Mouse (Mus musculus): ENCODE measurements at regions not wholly inside any gene's neighbourhood (a gene's known extent, or its start where the extent isn't known, plus 50 kb on each side); places are given as distances from the start of the nearest gene placed in this dataset.

DNA sequence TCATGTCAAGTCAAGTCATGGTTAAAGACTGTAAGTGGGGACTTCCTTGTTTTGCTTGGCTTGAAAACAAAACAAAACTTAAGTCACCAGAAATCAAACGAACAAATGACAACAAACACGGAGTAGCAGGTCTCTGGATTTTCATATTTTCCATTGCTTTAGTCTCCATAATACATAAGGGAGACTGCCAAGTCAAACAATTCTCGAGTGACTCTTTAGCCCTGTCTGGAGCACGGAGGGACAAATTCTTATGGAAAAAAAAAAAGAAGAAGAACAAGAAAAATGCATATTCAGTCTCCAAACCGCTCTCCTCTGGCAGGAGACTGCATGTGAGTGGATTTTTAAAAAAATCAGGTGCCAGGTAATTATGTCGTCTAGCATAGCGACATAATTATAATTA, 129.6 kb upstream of the Med14 start:
- DNase-seq (ENCODE audit: extremely low spot score in 1 of 2, low spot score in 1 of 2) = no peak

DNA sequence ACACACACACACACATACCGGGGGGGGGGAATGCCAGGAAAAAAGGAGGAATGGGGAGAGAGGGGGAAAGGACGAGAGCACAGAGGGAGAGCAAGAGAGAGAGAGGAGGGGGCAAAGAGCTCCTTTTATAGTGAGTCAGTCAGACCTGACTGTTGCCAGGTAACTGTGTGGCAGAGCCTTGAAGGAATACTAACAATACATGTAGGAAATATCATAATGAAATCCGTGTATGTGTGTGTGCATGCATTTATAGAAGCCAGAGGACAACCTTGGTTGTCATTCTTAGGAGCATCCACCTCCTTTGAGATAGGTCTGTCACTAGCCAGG, 127.6 kb upstream of the Med14 start:
- no peak for DNase-seq (ENCODE audit: extremely low spot score in 1 of 2, low spot score in 1 of 2)

GRCm38 (mm10) chrX:12888708-12889481, 127.0 kb upstream of the Med14 start:
- no peak for DNase-seq (ENCODE audit: extremely low spot score in 1 of 2, low spot score in 1 of 2)

- no peak for DNase-seq (ENCODE audit: extremely low spot score in 1 of 2, low spot score in 1 of 2)
Measured at GRCm38 (mm10) chrX:12888010-12888707, 126.3 kb upstream of the Med14 start.

DNA sequence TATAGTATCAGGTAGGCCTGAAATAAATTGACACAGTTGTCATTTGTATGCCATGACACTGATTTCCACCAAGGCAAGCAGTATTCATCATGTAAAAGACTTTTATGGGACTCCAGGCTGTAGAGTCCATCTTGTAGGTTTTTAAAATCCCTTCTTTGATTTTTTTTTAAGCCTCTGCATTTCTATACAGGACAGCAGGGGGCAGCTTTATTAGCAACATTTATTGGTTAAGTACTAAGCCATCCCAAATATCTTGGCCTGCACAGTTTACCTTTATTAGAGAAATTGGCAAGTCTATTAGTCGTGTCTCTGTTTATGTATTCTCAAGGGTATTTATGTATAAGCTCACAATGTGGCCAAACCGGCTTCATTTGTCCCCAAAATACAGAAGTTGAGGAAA, 125.6 kb upstream of the Med14 start:
- DNase-seq (ENCODE audit: extremely low spot score in 1 of 2, low spot score in 1 of 2) = no peak

DNA sequence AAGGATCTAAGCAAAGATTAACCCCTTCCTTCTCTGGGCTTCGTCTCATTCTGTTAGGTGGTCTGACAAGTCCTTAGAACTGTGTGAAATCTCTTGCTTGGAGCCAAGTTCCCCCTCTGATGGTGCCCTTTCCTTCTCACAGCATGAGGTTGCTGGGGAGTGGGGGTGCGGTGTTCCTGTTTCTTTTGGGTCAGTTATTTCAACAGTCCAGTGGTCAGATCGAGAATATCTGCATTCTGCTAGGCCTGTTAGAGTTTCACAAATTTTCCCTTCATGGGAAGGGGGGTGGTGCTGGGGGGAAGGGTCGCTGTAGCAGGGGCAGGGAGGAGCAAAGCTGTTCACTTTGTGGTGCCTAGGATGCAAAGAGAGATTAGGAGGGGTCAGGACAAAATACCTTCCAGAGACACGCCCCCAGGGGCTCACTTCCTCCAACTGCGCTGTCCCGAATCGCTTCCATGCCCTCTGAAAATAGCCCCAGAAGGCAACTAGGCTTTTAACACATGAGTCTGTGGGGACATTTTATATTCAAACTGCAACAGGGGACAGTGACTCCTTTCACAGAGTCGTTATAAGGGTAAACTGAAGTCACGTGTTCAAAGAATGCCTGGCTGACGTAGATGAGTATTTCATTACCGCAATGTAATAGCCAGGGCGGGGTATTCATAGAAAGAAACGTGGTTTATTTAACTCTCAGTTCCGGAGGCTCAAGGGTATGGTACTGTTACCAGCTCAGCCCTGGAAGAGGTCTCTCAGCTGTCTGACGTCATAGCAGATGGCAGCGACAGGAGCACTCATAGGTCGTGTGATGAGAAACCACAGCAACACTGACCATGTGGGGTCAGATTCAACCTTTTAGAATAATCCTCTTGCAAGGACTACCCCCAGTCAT, 124.5 kb upstream of the Med14 start:
- DNase-seq (ENCODE audit: extremely low spot score in 1 of 2, low spot score in 1 of 2) = no peak

DNA sequence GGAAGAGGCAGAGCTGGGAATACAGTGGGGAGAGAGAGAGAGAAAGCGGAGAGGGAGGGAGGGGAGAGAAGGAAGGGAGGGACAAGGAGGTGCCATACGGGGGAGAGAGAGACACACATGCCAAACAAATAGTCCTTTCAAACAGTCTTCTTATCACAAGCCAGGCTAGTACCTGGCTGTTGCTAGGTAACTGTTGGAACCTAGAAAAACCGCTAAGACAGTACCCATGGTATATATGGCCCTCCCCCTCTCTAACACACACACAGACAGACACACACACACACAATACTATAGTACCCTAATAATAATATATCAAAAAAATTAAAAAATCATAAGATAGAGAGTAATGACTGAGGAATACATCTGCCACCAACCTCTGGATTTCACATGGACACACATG, 117.4 kb upstream of the Med14 start:
- no peak for DNase-seq (ENCODE audit: extremely low spot score in 1 of 2, low spot score in 1 of 2)

- DNase-seq (ENCODE audit: extremely low spot score in 1 of 2, low spot score in 1 of 2) = no peak
Measured at GRCm38 (mm10) chrX:12877506-12877905, 115.6 kb upstream of the Med14 start.

GRCm38 (mm10) chrX:12873698-12874144, 111.8 kb upstream of the Med14 start:
- DNase-seq (ENCODE audit: extremely low spot score in 1 of 2, low spot score in 1 of 2) = peak; percentile 51 to 66

GRCm38 (mm10) chrX:12873230-12873629, 111.4 kb upstream of the Med14 start:
- no peak for DNase-seq (ENCODE audit: extremely low spot score in 1 of 2, low spot score in 1 of 2)

- no peak for DNase-seq (ENCODE audit: extremely low spot score in 1 of 2, low spot score in 1 of 2)
Measured at GRCm38 (mm10) chrX:12866885-12867498, 105.1 kb upstream of the Med14 start.

DNA sequence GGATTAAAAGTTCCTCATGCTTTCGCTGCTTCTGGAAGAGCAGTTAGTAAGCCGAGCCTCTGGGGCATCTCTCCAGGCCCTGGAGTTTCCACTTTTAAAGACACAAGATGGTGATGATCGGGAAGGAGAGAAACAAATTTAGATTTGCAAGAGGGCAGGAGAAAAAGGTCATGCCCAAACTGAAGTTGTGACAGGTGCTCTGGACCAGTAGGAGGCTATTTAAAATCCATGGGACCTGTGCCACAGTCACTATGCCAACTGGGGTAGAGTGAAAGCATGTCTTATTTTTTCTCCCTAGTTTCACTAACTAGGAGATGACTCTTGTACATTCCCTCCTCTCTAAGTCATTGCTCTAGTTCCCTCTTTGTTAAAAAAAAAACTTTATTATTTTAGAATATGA, 104.3 kb upstream of the Med14 start:
- DNase-seq (ENCODE audit: extremely low spot score in 1 of 2, low spot score in 1 of 2) = no peak

DNA sequence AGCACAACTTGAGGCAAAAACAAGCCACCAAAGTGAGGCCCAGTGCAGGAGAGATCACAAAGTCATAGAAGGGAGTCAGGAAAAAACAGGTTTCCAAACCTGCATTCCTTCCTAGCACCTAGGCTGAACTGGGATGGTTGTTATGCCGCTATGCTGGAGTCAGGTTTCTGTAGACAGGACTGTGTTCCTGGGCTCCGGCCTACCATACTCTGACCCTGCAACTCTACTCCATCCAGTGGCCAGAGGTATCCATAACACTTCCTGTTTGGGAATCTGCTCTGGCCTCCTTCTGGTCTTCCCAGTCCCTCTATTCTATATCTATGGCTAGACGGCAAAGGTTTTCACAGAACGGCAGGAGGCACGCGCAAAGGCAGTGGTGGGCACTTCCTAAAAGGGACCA, 98.3 kb upstream of the Med14 start:
- DNase-seq (ENCODE audit: extremely low spot score in 1 of 2, low spot score in 1 of 2) = no peak

GRCm38 (mm10) chrX:12858757-12859156, 96.9 kb upstream of the Med14 start:
- no peak for DNase-seq (ENCODE audit: extremely low spot score in 1 of 2, low spot score in 1 of 2)

- no peak for DNase-seq (ENCODE audit: extremely low spot score in 1 of 2, low spot score in 1 of 2)
Measured at GRCm38 (mm10) chrX:12857881-12858755, 96.2 kb upstream of the Med14 start.

GRCm38 (mm10) chrX:12855425-12855824, 93.6 kb upstream of the Med14 start:
- DNase-seq (ENCODE audit: extremely low spot score in 1 of 2, low spot score in 1 of 2) = no peak

DNA sequence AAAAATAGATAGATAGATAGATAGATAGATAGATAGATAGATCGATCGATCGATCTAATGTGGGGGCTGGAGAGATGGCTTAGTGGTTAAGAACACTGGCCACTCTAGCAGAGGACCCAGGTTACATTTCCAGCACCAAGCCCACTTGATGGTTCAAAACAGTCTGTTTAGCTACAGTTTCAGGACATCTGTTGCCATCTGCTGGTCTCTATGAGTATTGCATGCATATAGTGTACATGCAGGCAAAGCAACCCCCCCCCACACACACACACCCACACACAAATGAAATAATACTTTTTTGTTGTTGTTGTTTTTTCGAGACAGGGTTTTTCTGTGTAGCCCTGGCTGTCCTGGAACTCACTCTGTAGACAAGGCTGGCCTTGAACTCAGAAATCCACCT, 89.8 kb upstream of the Med14 start:
- DNase-seq (ENCODE audit: extremely low spot score in 1 of 2, low spot score in 1 of 2) = no peak

GRCm38 (mm10) chrX:12844431-12844830, 82.6 kb upstream of the Med14 start:
- DNase-seq (ENCODE audit: extremely low spot score in 1 of 2, low spot score in 1 of 2) = no peak

DNA sequence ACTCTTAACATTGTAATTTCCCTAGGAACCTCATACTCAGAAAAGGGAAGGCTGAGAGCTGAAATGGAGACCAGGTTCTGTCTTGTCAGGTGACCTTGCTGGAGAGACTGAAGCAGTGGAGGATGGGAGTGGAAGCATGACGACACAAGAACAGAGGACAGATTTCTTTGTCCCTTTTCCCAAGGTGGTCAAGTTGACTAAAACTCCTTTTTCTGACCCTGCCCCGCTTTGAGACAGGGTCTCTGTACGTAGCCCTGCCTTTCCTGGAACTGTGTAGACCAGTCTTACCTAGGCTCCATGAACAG, 79.1 kb upstream of the Med14 start:
- no peak for DNase-seq (ENCODE audit: extremely low spot score in 1 of 2, low spot score in 1 of 2)

Measured in layer of hippocampus, postnatal 25 days (tissue).